Mouse (Mus musculus): ENCODE measurements at regions not wholly inside any gene's neighbourhood (a gene's known extent, or its start where the extent isn't known, plus 50 kb on each side); places are given as distances from the start of the nearest gene placed in this dataset.

GRCm38 (mm10) chr10:67731577-67731976, 180.9 kb downstream of the Zfp365 start:
- no peak for DNase-seq (ENCODE audit: low read depth)

- DNase-seq (ENCODE audit: low read depth), result no peak
These were observed 180.5 kb upstream of the Ado start for GRCm38 (mm10) chr10:67729271-67729670.

- no peak for DNase-seq (ENCODE audit: low read depth)
These were observed 178.8 kb upstream of the Ado start for GRCm38 (mm10) chr10:67727580-67727979.

GRCm38 (mm10) chr10:67726796-67727195, 178.0 kb upstream of the Ado start:
- DNase-seq (ENCODE audit: low read depth), result no peak

GRCm38 (mm10) chr10:67726351-67726750, 177.6 kb upstream of the Ado start:
- no peak for DNase-seq (ENCODE audit: low read depth)

GRCm38 (mm10) chr10:67721787-67722186, 173.0 kb upstream of the Ado start:
- no peak for DNase-seq (ENCODE audit: low read depth)

- no peak for DNase-seq (ENCODE audit: low read depth)
These were observed 168.8 kb upstream of the Ado start for GRCm38 (mm10) chr10:67717506-67717905.

GRCm38 (mm10) chr10:67715046-67715445, 166.3 kb upstream of the Ado start:
- DNase-seq (ENCODE audit: low read depth), result no peak

- no peak for DNase-seq (ENCODE audit: low read depth)
These were observed 164.3 kb upstream of the Ado start for GRCm38 (mm10) chr10:67713098-67713497.

- DNase-seq (ENCODE audit: low read depth), result peak; percentile 59
These were observed 163.9 kb upstream of the Ado start for GRCm38 (mm10) chr10:67712665-67713064.

- DNase-seq (ENCODE audit: low read depth), result no peak
These were observed 163.2 kb upstream of the Ado start for GRCm38 (mm10) chr10:67711961-67712360.

GRCm38 (mm10) chr10:67706436-67706835, 157.7 kb upstream of the Ado start:
- DNase-seq (ENCODE audit: low read depth), result no peak

- DNase-seq (ENCODE audit: low read depth), result no peak
These were observed 154.2 kb upstream of the Ado start for GRCm38 (mm10) chr10:67702783-67703455.

GRCm38 (mm10) chr10:67697401-67698195, 148.8 kb upstream of the Ado start:
- DNase-seq (ENCODE audit: low read depth), result no peak

- DNase-seq (ENCODE audit: low read depth), result peak; percentile 79
These were observed 147.4 kb upstream of the Ado start for GRCm38 (mm10) chr10:67695891-67696853.

- DNase-seq (ENCODE audit: low read depth), result no peak
These were observed 146.0 kb upstream of the Ado start for GRCm38 (mm10) chr10:67694751-67695150.

GRCm38 (mm10) chr10:67693586-67693985, 144.8 kb upstream of the Ado start:
- DNase-seq (ENCODE audit: low read depth), result peak; percentile 90

GRCm38 (mm10) chr10:67689944-67690670, 141.4 kb upstream of the Ado start:
- no peak for DNase-seq (ENCODE audit: low read depth)

- no peak for DNase-seq (ENCODE audit: low read depth)
These were observed 130.6 kb upstream of the Ado start for GRCm38 (mm10) chr10:67679382-67679781.

- no peak for DNase-seq (ENCODE audit: low read depth)
These were observed 124.7 kb upstream of the Ado start for GRCm38 (mm10) chr10:67673450-67673849.

GRCm38 (mm10) chr10:67672281-67672680, 123.5 kb upstream of the Ado start:
- DNase-seq (ENCODE audit: low read depth), result no peak
